Mouse (Mus musculus) neural tube, embryonic 13.5 days (tissue): ENCODE data around the gene B3galt5. TPM values are rescaled to one million over a fixed set of nuclear protein-coding genes. Genes with fewer than 3 reads are reported as not detected.

ENCODE experiments used
- ATAC-seq: fragments of 200-750 bp; cut with Nextera tagmentation; 2 replicates; pipeline ENCODE4 v1.8.0; 2017; ENCODE audit warnings: low read depth, mild to moderate bottlenecking, moderate TSS enrichment, moderate library complexity
- H3K27ac ChIP-seq: fragments of 300-500 bp; sonication (generic); replicated peaks from 2 replicates; pipeline ENCODE4 v1.5.1; 2015; ENCODE audit warnings: moderate library complexity, mild to moderate bottlenecking, inconsistent platforms
- H3K27me3 ChIP-seq: fragments of 300-500 bp; sonication (generic); 2 replicates; pipeline ENCODE4 v1.6.1; 2015; ENCODE audit warnings: mild to moderate bottlenecking, inconsistent platforms
- H3K36me3 ChIP-seq: fragments of 300-500 bp; sonication (generic); 2 replicates; pipeline ENCODE4 v1.6.1; 2015; ENCODE audit warnings: mild to moderate bottlenecking, inconsistent platforms
- H3K4me1 ChIP-seq: fragments of 300-500 bp; sonication (generic); replicated peaks from 2 replicates; pipeline ENCODE4 v1.6.1; 2015; ENCODE audit warnings: inconsistent platforms
- H3K4me2 ChIP-seq: fragments of 300-500 bp; sonication (generic); 2 replicates; pipeline ENCODE4 v1.6.1; 2015; ENCODE audit warnings: inconsistent platforms, mild to moderate bottlenecking, moderate library complexity
- H3K4me3 ChIP-seq: fragments of 300-500 bp; sonication (generic); 2 replicates; pipeline ENCODE4 v1.5.1; 2015; ENCODE audit warnings: mild to moderate bottlenecking, inconsistent platforms
- H3K9ac ChIP-seq: fragments of 300-500 bp; sonication (generic); 2 replicates; pipeline ENCODE4 v1.6.1; 2015; ENCODE audit warnings: moderate library complexity, mild to moderate bottlenecking, inconsistent platforms
- H3K9me3 ChIP-seq: fragments of 300-500 bp; sonication (generic); 2 replicates; pipeline ENCODE4 v1.6.1; 2016; ENCODE audit warnings: inconsistent platforms
- WGBS: fragments of 180-500 bp; shearing (Covaris S2); methylation state at CpG from one replicate; pipeline ENCODE4 v1.1.7; 2015; 5-methylcytosine and 5-hydroxymethylcytosine counted together
- polyA plus RNA-seq: library from polyadenylated mRNA; unstranded; fragments of >200 nt; fragmentation: Nextera tagmentation; extraction: Ambion mirVana; gene quantifications from 2 replicates; pipeline ENCODE4 v1.2.1, GENCODE M21; 2015

B3galt5 gene
- 2.3 and 3.0 TPM in 2 replicates for polyA plus RNA-seq

GRCm38 (mm10) chr16:96235366-96235970 is at the start of gene B3galt5:
B3galt5 (plus strand) TSS chr16:96235801.
- no peaks in the 10 kb centered on the region for H3K36me3 ChIP-seq
- no peaks in the 10 kb centered on the region for H3K9me3 ChIP-seq
- H3K27ac ChIP-seq = peak within 1 kb of the TSS; percentile 40; the same call in 1 of the 2 replicates
- ATAC-seq = no peak
- no peak within 1 kb of the TSS for H3K4me3 ChIP-seq
- no peak within 1 kb of the TSS; the same call in 1 of the 2 replicates for H3K9ac ChIP-seq
- peaks cover 7% of the 10 kb centered on the region; the same call in 1 of the 2 replicates for H3K4me1 ChIP-seq
- 58% methylated on average over 17 of the region's 17 CpGs for WGBS
- no peaks in the 10 kb centered on the region for H3K27me3 ChIP-seq
- peak within 1 kb of the TSS; percentile 36 for H3K4me2 ChIP-seq

GRCm38 (mm10) chr16:96187619-96188018 is 48.0 kb upstream of the B3galt5 start:
- Histone ChIP-seq H3K9me3 (no peaks in the 10 kb centered on the region; the same call in 1 of the 2 replicates), H3K27ac (no peak overlapping the region), H3K4me3 (no peak overlapping the region), H3K36me3 (no peaks in the 10 kb centered on the region), H3K4me2 (no peak overlapping the region), H3K9ac (no peak overlapping the region), H3K27me3 (no peaks in the 10 kb centered on the region), H3K4me1 (peaks cover 7% of the 10 kb centered on the region)
- 81% methylated on average over 5 of the region's 5 CpGs for WGBS
- ATAC-seq = no peak

- Histone ChIP-seq H3K27me3 (no peaks in the 10 kb centered on the region), H3K4me1 (peaks cover 7% of the 10 kb centered on the region), H3K27ac (peak within 1 kb of the TSS; percentile 81), H3K9me3 (no peaks in the 10 kb centered on the region), H3K9ac (peak within 1 kb of the TSS; percentile 82), H3K4me2 (peak within 1 kb of the TSS; percentile 67), H3K36me3 (no peaks in the 10 kb centered on the region), H3K4me3 (peak within 1 kb of the TSS; percentile 75)
- peak; percentile 98 for ATAC-seq
- under 1% methylated on average over 77 of the region's 77 CpGs for WGBS
Measured at GRCm38 (mm10) chr16:96191531-96192506, 43.8 kb upstream of the B3galt5 start, which contains the start of gene Lca5l. Lca5l (minus strand) TSS chr16:96192271.

GRCm38 (mm10) chr16:96199913-96200701 is 35.5 kb upstream of the B3galt5 start, which contains the start of gene Sh3bgr:
Sh3bgr (plus strand) TSS chr16:96200450.
- Histone ChIP-seq H3K4me1 (peaks cover 16% of the 10 kb centered on the region), H3K4me2 (peak within 1 kb of the TSS; percentile 63), H3K9ac (peak within 1 kb of the TSS; percentile 50), H3K9me3 (no peaks in the 10 kb centered on the region), H3K36me3 (no peaks in the 10 kb centered on the region), H3K27ac (no peak within 1 kb of the TSS), H3K27me3 (no peaks in the 10 kb centered on the region), H3K4me3 (peak within 1 kb of the TSS; percentile 29)
- peak; percentile 83 for ATAC-seq
- 6% methylated on average over 20 of the region's 20 CpGs for WGBS

GRCm38 (mm10) chr16:96200702-96201028 is 34.9 kb upstream of the B3galt5 start:
- H3K27ac ChIP-seq = no peak overlapping the region
- peak overlapping the region; percentile 63 for H3K4me2 ChIP-seq
- peak overlapping the region; percentile 50 for H3K9ac ChIP-seq
- H3K9me3 ChIP-seq = no peaks in the 10 kb centered on the region
- H3K27me3 ChIP-seq = no peaks in the 10 kb centered on the region
- peak; percentile 53; the same call in 1 of the 2 replicates for ATAC-seq
- H3K4me1 ChIP-seq = peaks cover 16% of the 10 kb centered on the region
- WGBS = 38% methylated on average over 9 of the region's 9 CpGs
- H3K36me3 ChIP-seq = no peaks in the 10 kb centered on the region
- peak overlapping the region; percentile 29 for H3K4me3 ChIP-seq

- Histone ChIP-seq H3K27ac (no peak overlapping the region), H3K4me3 (no peak overlapping the region), H3K9me3 (no peaks in the 10 kb centered on the region), H3K9ac (no peak overlapping the region), H3K27me3 (no peaks in the 10 kb centered on the region), H3K4me1 (peaks cover 16% of the 10 kb centered on the region), H3K36me3 (no peaks in the 10 kb centered on the region), H3K4me2 (no peak overlapping the region)
- no peak for ATAC-seq
- 75% methylated on average over 11 of the region's 11 CpGs for WGBS
Measured at GRCm38 (mm10) chr16:96201485-96202232, 33.9 kb upstream of the B3galt5 start.

GRCm38 (mm10) chr16:96209789-96210188 is 25.8 kb upstream of the B3galt5 start:
- no peak overlapping the region for H3K4me2 ChIP-seq
- no peaks in the 10 kb centered on the region for H3K4me1 ChIP-seq
- peaks cover 8% of the 10 kb centered on the region for H3K9me3 ChIP-seq
- no peaks in the 10 kb centered on the region for H3K27me3 ChIP-seq
- H3K4me3 ChIP-seq = no peak overlapping the region
- 83% methylated on average over 10 of the region's 10 CpGs for WGBS
- ATAC-seq = no peak
- H3K36me3 ChIP-seq = no peaks in the 10 kb centered on the region
- no peak overlapping the region for H3K9ac ChIP-seq
- H3K27ac ChIP-seq = no peak overlapping the region

GRCm38 (mm10) chr16:96210856-96211255 is 24.7 kb upstream of the B3galt5 start:
- Histone ChIP-seq H3K9me3 (peaks cover 8% of the 10 kb centered on the region), H3K36me3 (no peaks in the 10 kb centered on the region), H3K9ac (no peak overlapping the region), H3K4me3 (no peak overlapping the region), H3K4me1 (no peaks in the 10 kb centered on the region), H3K27me3 (no peaks in the 10 kb centered on the region), H3K4me2 (no peak overlapping the region), H3K27ac (no peak overlapping the region)
- no peak for ATAC-seq
- 91% methylated on average over 7 of the region's 7 CpGs for WGBS

- Histone ChIP-seq H3K36me3 (no peaks in the 10 kb centered on the region), H3K27ac (no peak overlapping the region), H3K4me3 (no peak overlapping the region), H3K9me3 (peaks cover 8% of the 10 kb centered on the region), H3K4me2 (no peak overlapping the region), H3K27me3 (no peaks in the 10 kb centered on the region), H3K4me1 (no peaks in the 10 kb centered on the region), H3K9ac (no peak overlapping the region)
- WGBS = 89% methylated on average over 4 of the region's 4 CpGs
- no peak for ATAC-seq
Measured at GRCm38 (mm10) chr16:96213027-96213426, 22.6 kb upstream of the B3galt5 start.

- H3K9me3 ChIP-seq = no peaks in the 10 kb centered on the region
- no peak overlapping the region for H3K9ac ChIP-seq
- no peak overlapping the region for H3K4me3 ChIP-seq
- no peak overlapping the region for H3K4me2 ChIP-seq
- no peak overlapping the region for H3K27ac ChIP-seq
- 78% methylated on average over 5 of the region's 5 CpGs for WGBS
- no peak for ATAC-seq
- no peaks in the 10 kb centered on the region for H3K27me3 ChIP-seq
- no peaks in the 10 kb centered on the region for H3K4me1 ChIP-seq
- H3K36me3 ChIP-seq = no peaks in the 10 kb centered on the region
Measured at GRCm38 (mm10) chr16:96221491-96221890, 14.1 kb upstream of the B3galt5 start.

GRCm38 (mm10) chr16:96221959-96222358 is 13.6 kb upstream of the B3galt5 start:
- H3K4me1 ChIP-seq = no peaks in the 10 kb centered on the region
- H3K36me3 ChIP-seq = no peaks in the 10 kb centered on the region
- H3K27me3 ChIP-seq = no peaks in the 10 kb centered on the region
- ATAC-seq = no peak
- no peak overlapping the region for H3K4me2 ChIP-seq
- WGBS = 88% methylated on average over 3 of the region's 3 CpGs
- H3K4me3 ChIP-seq = no peak overlapping the region
- H3K27ac ChIP-seq = no peak overlapping the region
- H3K9ac ChIP-seq = no peak overlapping the region
- no peaks in the 10 kb centered on the region for H3K9me3 ChIP-seq
